Mouse (Mus musculus): ENCODE results near the gene Nepn. TPM values are rescaled to one million over a fixed set of nuclear protein-coding genes. Genes with fewer than 3 reads are reported as not detected.

Gene Nepn
- polyA plus RNA-seq, 2 experiments from 2014 or later, result not detected

DNA sequence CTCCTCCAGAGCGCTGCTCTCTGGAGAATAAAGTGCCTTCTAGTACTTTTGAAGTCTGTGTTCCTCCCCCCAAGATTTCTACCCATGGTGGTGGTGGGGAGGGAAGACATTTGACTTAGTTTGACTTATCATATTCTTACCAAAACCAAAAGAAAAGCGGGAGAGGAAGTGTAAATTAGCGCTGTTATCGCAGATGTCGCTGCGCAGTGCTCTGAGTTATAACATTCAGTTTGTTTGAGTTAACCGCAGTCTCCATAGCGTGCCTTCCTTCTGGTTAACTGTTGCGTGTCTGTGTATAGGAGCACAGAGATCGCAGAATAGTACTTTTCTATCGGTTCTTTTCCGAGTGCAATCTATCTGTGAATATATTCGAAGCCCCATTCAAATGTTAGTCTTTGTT is 16.4 kb downstream of the Nepn start:
- no peak for ATAC-seq

GRCm38 (mm10) chr10:52407526-52407925 is 18.8 kb downstream of the Nepn start:
- ATAC-seq, result no peak

DNA sequence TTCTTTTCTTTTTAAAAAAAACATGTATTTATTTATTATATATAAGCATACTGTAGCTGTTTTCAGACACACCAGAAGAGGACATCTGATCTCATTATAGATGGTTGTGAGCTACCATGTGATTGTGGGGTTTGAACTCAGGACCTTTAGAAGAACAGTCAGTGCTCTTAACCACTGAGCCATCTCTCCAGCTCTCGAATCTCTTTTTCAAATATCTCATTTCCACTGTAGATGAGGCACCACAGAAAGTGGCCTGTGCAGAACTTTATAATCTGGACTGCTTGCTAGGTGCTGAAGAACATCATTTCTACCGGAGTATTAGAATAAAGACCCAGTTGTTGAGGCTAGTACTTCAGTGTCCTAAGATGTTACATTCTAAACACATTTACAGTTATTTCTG is 26.2 kb downstream of the Nepn start:
- no peak for ATAC-seq

DNA sequence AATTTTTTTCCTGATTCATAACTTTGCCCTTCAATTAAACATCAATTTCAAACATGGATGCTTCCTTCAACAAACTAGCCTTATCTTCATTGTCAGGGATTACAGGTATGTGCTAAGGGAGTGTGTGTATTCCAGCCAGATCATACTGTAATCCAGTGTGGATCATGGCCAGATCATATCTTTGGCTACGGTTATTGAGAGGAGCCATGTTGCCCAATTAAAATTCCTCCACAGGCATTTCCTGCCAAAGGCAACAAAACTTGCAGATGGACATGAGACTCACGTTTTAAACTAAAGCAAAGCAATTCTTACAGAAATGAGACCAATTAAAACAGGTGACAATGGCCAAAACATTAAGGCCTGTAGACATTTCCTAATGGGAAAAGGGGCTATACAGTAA is 27.7 kb downstream of the Nepn start:
- ATAC-seq, result no peak

DNA sequence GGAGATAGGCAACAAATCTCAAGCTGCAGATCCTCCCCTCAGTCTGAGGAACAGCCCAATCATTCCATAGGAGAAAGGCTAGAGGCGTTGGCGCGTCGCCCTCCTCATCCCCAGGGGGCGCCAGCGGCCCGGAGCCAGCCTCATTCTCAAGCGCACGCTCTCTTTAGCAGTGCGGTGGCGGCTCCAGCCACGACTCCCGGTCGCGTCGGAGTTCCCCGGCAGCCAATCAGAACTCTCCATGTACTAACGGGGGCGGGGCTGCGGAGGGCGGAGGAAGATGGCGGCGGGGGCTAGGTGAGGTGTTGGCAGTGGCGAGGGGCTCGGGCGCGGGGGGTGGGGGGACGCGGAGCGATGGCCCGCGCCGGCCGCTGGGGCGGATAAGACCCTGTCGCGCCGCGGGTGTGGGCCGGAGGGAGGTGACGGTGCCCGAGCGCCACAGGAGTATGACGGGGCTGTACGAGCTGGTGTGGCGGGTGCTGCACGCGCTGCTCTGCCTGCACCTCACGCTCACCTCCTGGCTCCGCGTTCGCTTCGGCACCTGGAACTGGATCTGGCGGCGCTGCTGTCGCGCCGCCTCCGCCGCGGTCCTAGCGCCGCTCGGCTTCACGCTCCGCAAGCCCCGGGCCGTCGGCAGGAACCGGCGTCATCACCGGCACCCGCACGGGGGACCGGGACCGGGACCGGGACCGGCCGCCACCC is 28.7 kb downstream of the Nepn start, which contains the start of gene Nus1:
Gene Nus1, plus strand, starts transcription at position 249 of the 699 bp plus-strand sequence.
- peak; percentile 93 for ATAC-seq

DNA sequence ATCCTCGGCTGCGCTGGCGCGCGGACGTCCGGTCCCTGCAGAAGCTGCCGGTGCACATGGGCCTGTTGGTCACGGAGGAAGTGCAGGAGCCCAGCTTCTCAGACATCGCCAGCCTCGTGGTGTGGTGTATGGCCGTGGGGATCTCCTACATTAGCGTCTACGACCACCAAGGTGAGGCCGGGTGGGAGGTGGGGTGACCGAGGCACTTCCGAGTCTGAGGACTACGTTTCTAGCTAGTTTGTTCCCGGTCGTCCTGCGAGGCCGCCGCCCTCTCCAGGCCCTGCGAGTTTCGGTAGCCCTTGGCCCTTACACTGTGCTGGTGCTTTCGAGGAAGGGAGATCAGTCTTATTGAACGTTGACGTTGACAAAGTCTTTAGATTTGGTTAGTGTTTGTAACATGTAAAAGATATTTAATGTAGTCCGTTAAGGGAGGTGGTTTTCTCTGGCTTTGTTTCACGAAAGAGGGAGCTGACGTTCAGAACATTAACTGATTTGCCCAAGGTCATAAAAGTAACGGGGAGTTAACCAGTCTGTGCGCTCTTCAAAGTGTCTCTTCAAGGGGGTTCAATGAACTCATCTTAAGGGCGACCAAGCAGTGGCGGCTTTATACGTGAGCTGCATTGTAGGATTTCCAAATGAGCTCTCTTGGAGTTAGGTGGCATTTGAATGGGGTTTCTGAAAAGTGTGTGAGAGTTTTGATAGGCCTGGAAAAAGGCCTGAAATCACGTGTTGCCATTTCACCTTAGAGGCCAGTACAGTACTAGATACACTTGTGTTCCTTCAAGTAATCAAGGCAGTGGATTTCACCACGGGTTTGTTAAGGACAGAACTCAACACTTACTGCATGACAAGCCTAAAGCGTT is 29.5 kb downstream of the Nepn start:
- no peak for ATAC-seq

DNA sequence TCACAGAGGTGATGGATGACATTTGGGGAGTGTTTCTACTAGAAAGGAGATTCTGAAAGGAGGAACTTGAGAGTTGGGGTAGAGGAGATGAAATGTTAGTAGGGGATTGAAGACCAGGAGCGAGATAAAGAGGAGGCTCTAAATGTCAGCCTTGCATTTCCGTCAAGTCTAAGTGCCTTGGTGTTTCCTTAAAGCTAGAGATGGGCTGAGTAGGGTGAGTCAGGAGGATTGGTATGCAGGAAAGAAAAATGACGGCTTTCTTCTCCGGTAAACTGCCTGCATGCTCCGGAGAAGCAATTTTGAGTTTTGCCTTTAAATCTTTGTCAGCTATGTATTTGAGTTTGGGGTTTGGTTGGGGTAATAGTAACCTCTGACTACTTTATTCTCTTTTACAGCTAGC is 30.2 kb downstream of the Nepn start:
- ATAC-seq, result no peak

GRCm38 (mm10) chr10:52419402-52419801 is 30.6 kb downstream of the Nepn start:
- no peak for ATAC-seq

DNA sequence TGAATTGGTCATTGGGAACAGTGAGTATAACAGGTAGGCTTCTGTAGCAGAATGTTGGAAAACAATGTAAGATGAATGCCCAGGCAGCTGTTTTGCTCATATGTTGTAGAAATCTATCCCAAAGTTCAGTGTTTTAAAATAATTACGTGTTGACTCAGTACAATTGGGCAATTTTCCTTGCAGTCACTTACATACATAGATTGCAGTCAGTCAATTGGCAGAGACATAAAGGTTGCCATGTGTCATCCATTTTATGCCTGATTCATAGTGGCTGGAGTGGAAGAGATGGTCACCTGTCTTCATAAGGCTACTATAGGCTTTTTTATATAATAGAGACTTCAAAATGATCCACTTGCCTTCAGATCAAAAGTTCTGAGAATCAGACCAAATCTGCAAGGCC is 31.8 kb downstream of the Nepn start:
- ATAC-seq, result no peak

DNA sequence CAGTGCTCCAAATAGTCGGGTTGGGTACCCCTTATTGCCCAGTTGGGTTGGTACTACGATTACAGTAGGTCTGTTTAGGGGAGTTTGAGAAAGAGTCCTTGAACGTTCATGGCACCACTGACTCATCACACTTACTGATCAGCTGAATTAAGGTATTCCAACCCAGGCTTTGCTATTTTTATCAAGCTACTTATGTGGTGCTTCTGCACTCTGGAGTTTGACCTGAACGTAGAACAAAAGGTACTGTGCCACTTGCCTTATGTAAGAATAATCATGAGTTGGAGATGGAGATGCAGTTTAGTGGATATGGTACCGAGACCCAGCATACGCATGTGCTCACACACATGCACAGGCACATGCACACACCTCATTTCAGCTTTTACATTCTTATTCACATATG is 32.9 kb downstream of the Nepn start:
- ATAC-seq, result no peak

- peak; percentile 42 for ATAC-seq
Observed at GRCm38 (mm10) chr10:52423097-52423496, 34.3 kb downstream of the Nepn start.

DNA sequence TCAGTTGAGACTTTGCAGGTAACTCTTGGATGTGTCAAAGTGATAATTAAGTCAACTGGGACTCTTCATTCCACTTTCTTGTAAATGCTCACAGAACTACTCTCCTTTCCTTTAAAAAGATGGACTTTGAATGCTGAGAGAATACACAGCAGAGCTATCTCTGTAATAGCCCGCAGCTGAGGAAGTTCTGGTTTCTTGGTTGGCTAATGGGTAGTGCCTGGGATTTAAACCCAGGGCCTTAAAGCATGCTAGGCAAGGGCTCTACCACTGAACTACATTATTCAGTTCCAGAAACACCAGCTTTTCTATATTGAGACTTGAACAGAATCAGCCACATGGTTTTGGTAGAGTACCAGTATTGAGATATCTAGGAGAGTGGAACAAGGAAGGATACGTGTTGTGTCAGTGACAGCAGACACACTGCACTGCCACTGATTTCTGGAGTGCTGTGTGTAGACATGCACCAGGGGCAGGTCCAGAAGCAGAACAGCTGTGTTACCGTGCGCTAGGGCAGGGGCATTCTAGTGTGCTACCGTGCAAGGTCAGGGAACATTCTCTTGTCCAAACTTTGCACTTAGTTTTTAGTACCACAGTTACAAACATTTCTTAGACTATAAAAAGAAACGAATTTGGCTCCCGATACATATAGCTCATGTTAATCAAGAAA is 37.7 kb downstream of the Nepn start:
- ATAC-seq, result no peak

GRCm38 (mm10) chr10:52427634-52428415 is 39.1 kb downstream of the Nepn start:
- no peak for ATAC-seq

DNA sequence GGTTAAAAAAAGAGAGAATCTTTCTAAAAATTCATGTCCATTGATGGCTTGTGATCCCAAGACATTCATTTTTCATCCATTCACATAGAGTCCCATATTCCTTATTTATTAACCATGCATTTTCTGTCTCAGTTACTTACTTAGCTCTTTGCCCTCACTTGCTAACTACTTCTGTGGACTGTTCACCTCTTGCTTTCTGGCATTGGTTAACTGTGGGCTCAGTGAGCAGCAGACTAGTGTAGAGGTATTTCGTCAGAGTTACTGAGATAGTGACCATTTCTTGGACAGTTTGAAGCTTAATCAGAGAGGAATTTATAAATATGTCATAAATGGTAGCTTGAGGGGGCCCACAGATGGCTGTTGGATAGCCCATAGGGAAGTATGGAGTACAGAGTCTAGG is 42.2 kb downstream of the Nepn start:
- no peak for ATAC-seq

DNA sequence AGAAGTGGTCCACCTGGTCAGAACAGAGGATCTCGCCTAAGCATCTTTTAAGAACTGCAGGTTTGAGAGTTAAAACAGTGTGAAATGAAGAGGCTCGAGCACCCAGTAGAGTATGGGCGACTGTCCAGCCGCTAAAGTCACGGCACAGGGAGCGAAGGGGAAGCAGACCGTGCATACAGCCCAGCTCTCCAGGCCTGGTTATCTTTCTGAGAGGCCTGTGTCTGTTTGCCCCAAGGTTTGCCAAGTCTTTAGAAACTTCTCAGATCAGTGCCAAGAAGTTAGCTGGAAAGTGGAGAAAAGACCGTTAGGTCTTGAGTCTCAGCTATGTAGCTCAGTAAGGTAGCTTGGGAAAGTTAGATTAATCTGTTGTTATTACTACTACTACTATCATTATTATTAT is 46.1 kb downstream of the Nepn start:
- no peak for ATAC-seq

Other genes with a start within 250 kb of the Nepn start
- not detected for gene Ros1, start 193.7 kb upstream of the Nepn start, polyA plus RNA-seq (2017; shearing (Covaris generic))
- not detected for gene Dcbld1, start 155.4 kb upstream of the Nepn start, polyA plus RNA-seq (2017; shearing (Covaris generic))
- gene Gm26741, start 30.2 kb upstream of the Nepn start, polyA plus RNA-seq (2017; shearing (Covaris generic)), result not detected
- gene Gopc, start 6.8 kb upstream of the Nepn start, polyA plus RNA-seq (2017; shearing (Covaris generic)), result 1 to 10 TPM; 6.6 to 8.9 TPM
- gene Nus1, start 28.6 kb downstream of the Nepn start, polyA plus RNA-seq (2017; shearing (Covaris generic)), result 1 to 10 TPM; 5.1 to 8.6 TPM